Mouse (Mus musculus): ENCODE results near the gene Gpr108. TPM values are rescaled to one million over a fixed set of nuclear protein-coding genes. Genes with fewer than 3 reads are reported as not detected.

Gene Gpr108
- polyA plus RNA-seq, 1 experiment from 2014 or later = 50.3 TPM

GRCm38 (mm10) chr17:57245311-57245929 lies 2.8 kb downstream of the Gpr108 start:
- no peak overlapping the region for H3K4me3 ChIP-seq (ENCODE audit: inconsistent target)
- H3K27ac ChIP-seq = no peak overlapping the region
- H3K79me2 ChIP-seq (ENCODE audit: inconsistent target) = peaks cover 7% of the 10 kb centered on the region; the same call in 1 of the 2 replicates
- WGBS (ENCODE audit: missing documents) = 97% methylated on average over 8 of the region's 10 CpGs
- peaks cover 44% of the 10 kb centered on the region for H3K36me3 ChIP-seq (ENCODE audit: inconsistent target)

GRCm38 (mm10) chr17:57243650-57244370 lies 4.4 kb downstream of the Gpr108 start:
- 87% methylated on average over 10 of the region's 10 CpGs for WGBS (ENCODE audit: missing documents)
- Histone ChIP-seq H3K4me3 (ENCODE audit: inconsistent target) (no peak overlapping the region), H3K27ac (no peak overlapping the region), H3K79me2 (ENCODE audit: inconsistent target) (no peaks in the 10 kb centered on the region; the same call in 1 of the 2 replicates), H3K36me3 (ENCODE audit: inconsistent target) (peaks cover 44% of the 10 kb centered on the region)

- WGBS (ENCODE audit: missing documents) = 97% methylated on average over 9 of the region's 9 CpGs
- Histone ChIP-seq H3K79me2 (ENCODE audit: inconsistent target) (no peaks in the 10 kb centered on the region; the same call in 1 of the 2 replicates), H3K36me3 (ENCODE audit: inconsistent target) (peaks cover 47% of the 10 kb centered on the region), H3K27ac (no peak overlapping the region), H3K4me3 (ENCODE audit: inconsistent target) (no peak overlapping the region)
Observed at GRCm38 (mm10) chr17:57237181-57237580, 11.1 kb downstream of the Gpr108 start.

GRCm38 (mm10) chr17:57235803-57236202 lies 12.4 kb downstream of the Gpr108 start:
- H3K79me2 ChIP-seq (ENCODE audit: inconsistent target) = no peaks in the 10 kb centered on the region
- peaks cover 35% of the 10 kb centered on the region for H3K36me3 ChIP-seq (ENCODE audit: inconsistent target)
- H3K4me3 ChIP-seq (ENCODE audit: inconsistent target) = no peak overlapping the region
- 98% methylated on average over 5 of the region's 5 CpGs for WGBS (ENCODE audit: missing documents)
- H3K27ac ChIP-seq = no peak overlapping the region

GRCm38 (mm10) chr17:57234254-57234928 lies 13.9 kb downstream of the Gpr108 start:
- 89% methylated on average over 12 of the region's 12 CpGs for WGBS (ENCODE audit: missing documents)
- no peaks in the 10 kb centered on the region for H3K79me2 ChIP-seq (ENCODE audit: inconsistent target)
- H3K4me3 ChIP-seq (ENCODE audit: inconsistent target) = no peak overlapping the region
- no peak overlapping the region for H3K27ac ChIP-seq
- peaks cover 35% of the 10 kb centered on the region for H3K36me3 ChIP-seq (ENCODE audit: inconsistent target)

- H3K4me3 ChIP-seq (ENCODE audit: inconsistent target) = no peak overlapping the region
- peaks cover 35% of the 10 kb centered on the region for H3K36me3 ChIP-seq (ENCODE audit: inconsistent target)
- H3K27ac ChIP-seq = no peak overlapping the region
- 85% methylated on average over 7 of the region's 7 CpGs for WGBS (ENCODE audit: missing documents)
- no peaks in the 10 kb centered on the region for H3K79me2 ChIP-seq (ENCODE audit: inconsistent target)
Observed at GRCm38 (mm10) chr17:57233038-57233437, 15.2 kb downstream of the Gpr108 start.

GRCm38 (mm10) chr17:57232200-57232599 lies 16.0 kb downstream of the Gpr108 start:
- no peak overlapping the region for H3K4me3 ChIP-seq (ENCODE audit: inconsistent target)
- WGBS (ENCODE audit: missing documents) = 100% methylated on average over 1 of the region's 1 CpGs
- H3K79me2 ChIP-seq (ENCODE audit: inconsistent target) = no peaks in the 10 kb centered on the region
- H3K27ac ChIP-seq = no peak overlapping the region
- H3K36me3 ChIP-seq (ENCODE audit: inconsistent target) = peaks cover 27% of the 10 kb centered on the region

- Histone ChIP-seq H3K79me2 (ENCODE audit: inconsistent target) (no peaks in the 10 kb centered on the region), H3K27ac (no peak overlapping the region), H3K4me3 (ENCODE audit: inconsistent target) (no peak overlapping the region), H3K36me3 (ENCODE audit: inconsistent target) (peaks cover 18% of the 10 kb centered on the region)
Observed at GRCm38 (mm10) chr17:57231321-57231771, 16.9 kb downstream of the Gpr108 start.

- peaks cover 12% of the 10 kb centered on the region for H3K36me3 ChIP-seq (ENCODE audit: inconsistent target)
- no peak overlapping the region for H3K27ac ChIP-seq
- H3K4me3 ChIP-seq (ENCODE audit: inconsistent target) = no peak overlapping the region
- WGBS (ENCODE audit: missing documents) = 18% methylated on average over 6 of the region's 6 CpGs
- H3K79me2 ChIP-seq (ENCODE audit: inconsistent target) = no peaks in the 10 kb centered on the region
Observed at GRCm38 (mm10) chr17:57230728-57231125, 17.5 kb downstream of the Gpr108 start.

GRCm38 (mm10) chr17:57229851-57230727 lies 18.2 kb downstream of the Gpr108 start:
- Histone ChIP-seq H3K27ac (no peak overlapping the region), H3K79me2 (ENCODE audit: inconsistent target) (no peaks in the 10 kb centered on the region), H3K36me3 (ENCODE audit: inconsistent target) (peaks cover 7% of the 10 kb centered on the region), H3K4me3 (ENCODE audit: inconsistent target) (no peak overlapping the region)
- WGBS (ENCODE audit: missing documents) = 58% methylated on average over 14 of the region's 15 CpGs

GRCm38 (mm10) chr17:57228873-57229272 lies 19.4 kb downstream of the Gpr108 start:
- Histone ChIP-seq H3K79me2 (ENCODE audit: inconsistent target) (no peaks in the 10 kb centered on the region), H3K27ac (no peak overlapping the region), H3K4me3 (ENCODE audit: inconsistent target) (no peak overlapping the region), H3K36me3 (ENCODE audit: inconsistent target) (no peaks in the 10 kb centered on the region)
- WGBS (ENCODE audit: missing documents) = 94% methylated on average over 3 of the region's 3 CpGs

- no peak within 1 kb of the TSS for H3K27ac ChIP-seq
- 13% methylated on average over 3 of the region's 3 CpGs for WGBS (ENCODE audit: missing documents)
- H3K79me2 ChIP-seq (ENCODE audit: inconsistent target) = no peaks in the 10 kb centered on the region
- no peak within 1 kb of the TSS for H3K4me3 ChIP-seq (ENCODE audit: inconsistent target)
- H3K36me3 ChIP-seq (ENCODE audit: inconsistent target) = peaks cover under 1% of the 10 kb centered on the region; the same call in 1 of the 2 replicates
Observed at GRCm38 (mm10) chr17:57228014-57228413, 20.2 kb downstream of the Gpr108 start, which contains the start of gene C3. Gene C3, minus strand, starts transcription at chr17:57228136.

GRCm38 (mm10) chr17:57227468-57227867 lies 20.8 kb downstream of the Gpr108 start:
- no CpG with 5 or more reads among the region's 2 CpGs for WGBS (ENCODE audit: missing documents)
- Histone ChIP-seq H3K79me2 (ENCODE audit: inconsistent target) (no peaks in the 10 kb centered on the region), H3K27ac (no peak overlapping the region), H3K36me3 (ENCODE audit: inconsistent target) (peaks cover 3% of the 10 kb centered on the region; the same call in 1 of the 2 replicates), H3K4me3 (ENCODE audit: inconsistent target) (no peak overlapping the region)

GRCm38 (mm10) chr17:57223313-57223712 lies 24.9 kb downstream of the Gpr108 start:
- H3K4me3 ChIP-seq (ENCODE audit: inconsistent target) = no peak overlapping the region
- H3K36me3 ChIP-seq (ENCODE audit: inconsistent target) = peaks cover 9% of the 10 kb centered on the region; the same call in 1 of the 2 replicates
- 61% methylated on average over 9 of the region's 9 CpGs for WGBS (ENCODE audit: missing documents)
- H3K27ac ChIP-seq = no peak overlapping the region
- H3K79me2 ChIP-seq (ENCODE audit: inconsistent target) = no peaks in the 10 kb centered on the region

Measured in macrophage (primary cell).